Mouse (Mus musculus): ENCODE measurements around the gene Spock1. TPM values are rescaled to one million over a fixed set of nuclear protein-coding genes. Genes with fewer than 3 reads are reported as not detected.

The Spock1 gene
- polyA plus RNA-seq, 1 experiment from 2014 or later, result 0.49 TPM

DNA sequence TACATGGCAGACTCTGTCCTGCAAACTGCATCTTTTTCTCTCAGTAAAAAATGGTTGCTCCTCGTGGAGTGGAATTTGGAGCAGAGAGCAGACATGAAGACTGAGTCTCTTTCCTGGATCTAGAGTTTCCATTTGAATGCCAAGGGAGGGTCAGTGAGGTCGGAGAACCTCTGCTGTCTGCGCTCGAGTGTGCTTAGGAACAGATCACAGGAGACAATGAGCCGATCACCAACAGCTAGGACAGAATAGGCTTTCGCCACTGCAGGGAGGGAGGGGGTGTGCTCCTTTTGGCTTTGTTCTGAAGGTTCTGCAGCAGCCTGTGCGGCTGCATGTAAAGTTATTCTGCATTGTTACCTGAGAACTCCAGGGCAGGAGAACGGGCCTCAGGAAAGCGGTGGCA, 49.6 kb downstream of the Spock1 start:
- Histone ChIP-seq H3K9ac (no peak overlapping the region), H3K27me3 (no peaks in the 10 kb centered on the region), H3K4me3 (no peak overlapping the region), H3K4me1 (replicated peaks) (no peaks in the 10 kb centered on the region), H3K36me3 (no peaks in the 10 kb centered on the region), H3K27ac (no peak overlapping the region), H3K9me3 (replicated peaks) (no peaks in the 10 kb centered on the region), H3K4me2 (no peak overlapping the region)
- no peak for ATAC-seq (replicated peaks; ENCODE audit: insufficient number of reproducible peaks, insufficient read depth, low FRiP score, low read depth)
- 60% methylated on average over 9 of the region's 9 CpGs for WGBS

DNA sequence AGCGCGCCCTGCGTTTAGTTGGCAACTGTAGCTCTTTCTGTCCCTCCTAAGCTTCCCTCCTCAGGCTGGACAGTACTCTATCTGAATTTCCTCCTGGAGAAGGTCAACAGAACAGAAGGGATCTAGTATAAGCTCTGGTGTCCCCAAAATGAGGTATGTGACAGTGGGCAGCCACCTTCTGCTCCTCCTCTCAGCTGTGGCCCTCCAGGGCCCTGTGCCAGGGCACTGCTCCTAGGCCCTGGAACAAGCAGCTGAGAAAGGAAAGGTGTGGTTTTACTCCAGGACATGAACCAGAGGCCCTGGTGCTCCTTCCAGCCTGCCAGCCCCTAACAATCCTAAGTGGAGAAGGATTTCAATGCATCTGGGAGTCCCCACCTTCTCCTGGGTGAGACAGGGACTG, 51.1 kb downstream of the Spock1 start:
- Histone ChIP-seq H3K9me3 (replicated peaks) (no peaks in the 10 kb centered on the region), H3K4me2 (no peak overlapping the region), H3K4me3 (no peak overlapping the region), H3K27me3 (no peaks in the 10 kb centered on the region), H3K36me3 (no peaks in the 10 kb centered on the region), H3K9ac (no peak overlapping the region), H3K4me1 (replicated peaks) (no peaks in the 10 kb centered on the region), H3K27ac (no peak overlapping the region)
- 87% methylated on average over 3 of the region's 3 CpGs for WGBS
- no peak for ATAC-seq (replicated peaks; ENCODE audit: insufficient number of reproducible peaks, insufficient read depth, low FRiP score, low read depth)

DNA sequence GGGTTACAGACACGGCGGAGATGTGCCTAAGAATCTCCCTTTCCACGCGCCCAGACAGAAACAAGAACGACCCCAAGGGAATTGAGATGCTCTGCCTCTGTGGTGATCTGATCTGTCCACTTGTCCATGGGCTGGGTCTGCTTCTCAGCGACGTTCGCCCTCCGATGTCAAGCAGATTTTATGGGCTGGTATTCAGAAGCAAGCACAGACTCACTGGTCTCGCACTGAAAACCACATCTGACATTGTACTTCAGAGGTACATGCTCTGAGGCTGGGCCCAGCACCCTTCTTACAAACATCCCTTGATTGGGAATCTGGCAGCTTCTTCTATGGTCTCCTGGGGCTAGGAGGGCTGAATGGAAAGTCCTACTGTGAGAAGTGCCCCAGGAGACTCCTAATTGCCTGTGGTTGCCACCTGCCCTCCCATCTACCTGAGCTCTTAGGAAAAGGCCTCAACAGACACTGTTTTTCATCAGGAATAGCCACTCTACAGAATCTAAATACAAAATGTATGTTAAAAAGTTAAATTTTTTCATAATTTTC, 51.8 kb downstream of the Spock1 start:
- ATAC-seq (replicated peaks; ENCODE audit: insufficient number of reproducible peaks, insufficient read depth, low FRiP score, low read depth), result no peak
- Histone ChIP-seq H3K9ac (no peak overlapping the region), H3K27ac (no peak overlapping the region), H3K9me3 (replicated peaks) (no peaks in the 10 kb centered on the region), H3K27me3 (no peaks in the 10 kb centered on the region), H3K4me3 (no peak overlapping the region), H3K36me3 (no peaks in the 10 kb centered on the region), H3K4me2 (no peak overlapping the region), H3K4me1 (replicated peaks) (no peaks in the 10 kb centered on the region)
- WGBS, result 79% methylated on average over 10 of the region's 10 CpGs

DNA sequence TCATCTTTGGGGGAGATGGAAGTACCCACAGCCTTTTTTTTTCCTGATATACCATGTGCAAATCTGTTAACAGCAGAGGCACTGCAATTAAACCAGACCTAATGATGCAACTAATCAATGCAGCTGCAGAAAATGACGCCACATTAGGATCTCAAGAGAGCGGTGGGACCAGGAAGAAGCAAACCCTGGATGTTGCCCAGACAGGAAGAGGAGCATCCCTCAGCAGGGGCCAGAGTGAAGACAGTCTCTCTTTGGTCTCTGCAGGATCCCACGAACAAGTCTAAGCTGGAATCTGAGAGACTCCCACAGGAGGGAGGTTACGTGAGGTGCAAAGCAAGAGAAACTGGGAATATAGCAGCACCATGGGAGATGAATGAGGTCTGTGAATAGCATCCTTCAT, 52.4 kb downstream of the Spock1 start:
- Histone ChIP-seq H3K27me3 (no peaks in the 10 kb centered on the region), H3K4me1 (replicated peaks) (no peaks in the 10 kb centered on the region), H3K27ac (no peak overlapping the region), H3K4me3 (no peak overlapping the region), H3K9me3 (replicated peaks) (no peaks in the 10 kb centered on the region), H3K4me2 (no peak overlapping the region), H3K36me3 (no peaks in the 10 kb centered on the region), H3K9ac (no peak overlapping the region)
- 63% methylated on average over 4 of the region's 4 CpGs for WGBS
- no peak for ATAC-seq (replicated peaks; ENCODE audit: insufficient number of reproducible peaks, insufficient read depth, low FRiP score, low read depth)

DNA sequence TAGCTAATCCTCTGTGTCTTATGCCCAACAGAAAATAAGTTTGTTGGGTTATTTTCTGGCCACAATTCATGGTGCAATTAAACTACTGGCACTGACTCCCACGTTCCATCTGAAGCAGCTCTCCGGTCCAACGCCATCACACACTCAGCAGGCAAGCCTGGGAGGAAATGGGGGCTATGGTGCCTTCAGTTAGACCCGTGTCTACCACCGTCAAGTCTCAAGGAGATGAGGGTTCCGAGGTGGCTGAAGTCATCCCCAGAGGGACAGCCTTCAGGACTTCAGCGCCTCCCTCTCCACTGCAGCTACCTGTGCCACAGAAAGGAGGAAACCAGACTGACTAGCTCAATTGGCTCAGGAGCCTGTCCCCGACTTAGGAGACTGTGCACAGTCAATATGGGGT, 53.7 kb downstream of the Spock1 start:
- H3K4me3 ChIP-seq, result no peak overlapping the region
- H3K4me1 ChIP-seq (replicated peaks), result no peaks in the 10 kb centered on the region
- no peaks in the 10 kb centered on the region for H3K9me3 ChIP-seq (replicated peaks)
- H3K27ac ChIP-seq, result no peak overlapping the region
- no peak overlapping the region for H3K4me2 ChIP-seq
- WGBS, result 78% methylated on average over 8 of the region's 8 CpGs
- H3K36me3 ChIP-seq, result no peaks in the 10 kb centered on the region
- H3K9ac ChIP-seq, result no peak overlapping the region
- no peak for ATAC-seq (replicated peaks; ENCODE audit: insufficient number of reproducible peaks, insufficient read depth, low FRiP score, low read depth)
- no peaks in the 10 kb centered on the region for H3K27me3 ChIP-seq

DNA sequence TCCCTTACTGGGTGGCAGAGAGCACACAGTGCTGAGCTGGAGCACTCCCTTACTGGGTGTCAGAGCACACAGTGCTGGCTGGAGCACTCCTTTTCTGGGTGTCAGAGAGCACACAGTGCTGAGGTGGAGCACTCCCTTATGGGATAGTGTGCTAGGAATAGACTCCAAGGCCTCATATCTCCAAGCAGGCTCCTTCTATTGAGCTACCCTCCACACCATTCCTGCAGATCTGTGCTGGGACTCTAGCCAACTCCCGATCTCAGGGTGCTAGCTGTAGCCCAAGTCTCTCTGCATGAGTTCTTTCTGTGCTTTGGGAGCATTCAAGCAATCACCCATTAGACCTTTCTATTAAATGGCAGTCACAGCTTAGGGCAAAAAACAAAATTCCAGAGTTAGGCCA, 54.5 kb downstream of the Spock1 start:
- no peak overlapping the region for H3K4me2 ChIP-seq
- no peaks in the 10 kb centered on the region for H3K9me3 ChIP-seq (replicated peaks)
- 71% methylated on average over 1 of the region's 1 CpGs for WGBS
- H3K27me3 ChIP-seq, result no peaks in the 10 kb centered on the region
- H3K27ac ChIP-seq, result no peak overlapping the region
- H3K36me3 ChIP-seq, result no peaks in the 10 kb centered on the region
- ATAC-seq (replicated peaks; ENCODE audit: insufficient number of reproducible peaks, insufficient read depth, low FRiP score, low read depth), result no peak
- H3K9ac ChIP-seq, result no peak overlapping the region
- no peaks in the 10 kb centered on the region for H3K4me1 ChIP-seq (replicated peaks)
- no peak overlapping the region for H3K4me3 ChIP-seq

DNA sequence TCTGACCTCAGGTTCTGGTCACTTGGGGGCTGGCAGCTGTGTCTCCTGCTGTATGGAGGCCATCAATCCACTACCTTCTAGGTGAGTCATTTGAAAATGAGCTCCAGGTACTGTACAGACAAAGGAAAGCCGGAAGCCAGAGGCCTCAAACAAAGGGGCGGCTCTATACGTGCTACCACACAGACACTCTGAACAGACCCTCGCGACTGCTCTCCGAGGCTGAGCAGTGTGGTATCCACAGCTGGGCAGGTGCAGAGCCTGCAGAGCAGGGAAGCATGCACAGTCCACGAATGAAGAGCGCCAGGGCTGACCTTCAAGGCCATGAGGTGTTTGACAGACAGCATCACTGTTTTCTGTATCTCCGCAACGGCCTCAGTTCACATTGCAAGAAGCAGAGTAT, 55.0 kb downstream of the Spock1 start:
- Histone ChIP-seq H3K4me3 (no peak overlapping the region), H3K9me3 (replicated peaks) (no peaks in the 10 kb centered on the region), H3K27me3 (no peaks in the 10 kb centered on the region), H3K36me3 (no peaks in the 10 kb centered on the region), H3K27ac (no peak overlapping the region), H3K9ac (no peak overlapping the region), H3K4me2 (no peak overlapping the region), H3K4me1 (replicated peaks) (no peaks in the 10 kb centered on the region)
- 77% methylated on average over 10 of the region's 10 CpGs for WGBS
- no peak for ATAC-seq (replicated peaks; ENCODE audit: insufficient number of reproducible peaks, insufficient read depth, low FRiP score, low read depth)

DNA sequence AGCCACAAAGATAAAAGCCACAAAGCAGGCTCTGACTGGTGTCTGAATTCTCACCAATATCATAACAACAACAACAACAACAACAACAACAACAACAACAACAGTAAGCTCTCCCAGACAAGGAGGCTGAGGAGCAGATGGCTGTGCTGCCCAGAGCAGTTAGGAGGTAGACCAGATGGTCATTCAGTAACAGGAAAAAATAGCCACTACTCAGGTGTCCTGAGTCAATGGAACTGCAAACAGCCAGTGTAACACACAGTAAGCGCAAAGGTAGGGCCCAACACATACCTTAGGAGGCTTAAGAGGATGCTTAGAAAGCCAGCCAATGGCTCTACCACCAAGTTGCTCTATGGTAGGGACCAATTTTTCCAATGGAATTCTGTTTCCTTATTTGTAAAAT, 59.2 kb downstream of the Spock1 start:
- WGBS, result 85% methylated on average over 1 of the region's 1 CpGs
- Histone ChIP-seq H3K9me3 (replicated peaks) (no peaks in the 10 kb centered on the region), H3K27ac (no peak overlapping the region), H3K27me3 (no peaks in the 10 kb centered on the region), H3K9ac (no peak overlapping the region), H3K4me1 (replicated peaks) (no peaks in the 10 kb centered on the region), H3K4me3 (no peak overlapping the region), H3K36me3 (no peaks in the 10 kb centered on the region), H3K4me2 (no peak overlapping the region)
- no peak for ATAC-seq (replicated peaks; ENCODE audit: insufficient number of reproducible peaks, insufficient read depth, low FRiP score, low read depth)

DNA sequence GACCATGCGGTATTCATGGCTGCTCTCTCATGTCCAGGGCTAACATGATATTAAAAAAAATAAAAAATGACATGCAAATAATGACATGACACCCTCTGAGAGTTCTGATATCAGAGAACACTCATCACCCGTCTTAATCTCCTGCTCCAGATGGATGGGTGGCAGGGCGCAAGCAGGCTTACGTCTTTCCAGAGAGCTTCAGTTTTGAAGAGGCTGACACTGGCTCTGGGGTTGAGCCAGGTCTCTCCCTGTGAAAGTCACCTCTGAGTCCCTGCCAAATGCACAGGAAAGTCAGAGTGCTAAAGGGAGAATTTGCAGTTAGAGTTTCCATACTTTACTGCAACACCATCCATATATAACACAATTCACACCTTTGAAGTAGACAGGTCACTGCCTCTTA, 61.0 kb downstream of the Spock1 start:
- H3K9ac ChIP-seq, result no peak overlapping the region
- no peak overlapping the region for H3K27ac ChIP-seq
- H3K4me3 ChIP-seq, result no peak overlapping the region
- 57% methylated on average over 4 of the region's 4 CpGs for WGBS
- no peak for ATAC-seq (replicated peaks; ENCODE audit: insufficient number of reproducible peaks, insufficient read depth, low FRiP score, low read depth)
- H3K4me2 ChIP-seq, result no peak overlapping the region
- H3K9me3 ChIP-seq (replicated peaks), result no peaks in the 10 kb centered on the region
- H3K36me3 ChIP-seq, result no peaks in the 10 kb centered on the region
- no peaks in the 10 kb centered on the region for H3K27me3 ChIP-seq
- no peaks in the 10 kb centered on the region for H3K4me1 ChIP-seq (replicated peaks)

DNA sequence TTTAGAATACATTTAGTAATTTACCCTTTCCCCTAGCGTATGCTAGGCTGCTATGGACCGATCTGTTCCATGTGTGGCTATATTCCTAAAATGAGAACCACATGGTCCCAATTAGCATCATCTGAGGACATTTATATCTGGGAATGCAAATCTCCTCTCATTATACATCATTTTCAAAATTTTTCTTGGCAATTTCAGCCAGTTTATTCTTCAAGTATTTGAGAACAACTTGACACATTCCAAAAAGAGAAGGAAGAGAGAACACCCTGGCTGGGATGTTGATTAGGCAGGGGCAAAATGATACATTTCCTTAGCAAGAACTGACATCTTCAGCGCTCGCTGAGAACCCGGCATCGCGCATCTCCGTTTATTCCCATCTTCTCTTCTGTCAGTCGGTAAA, 61.7 kb downstream of the Spock1 start:
- no peaks in the 10 kb centered on the region for H3K9me3 ChIP-seq (replicated peaks)
- H3K4me1 ChIP-seq (replicated peaks), result no peaks in the 10 kb centered on the region
- H3K9ac ChIP-seq, result no peak overlapping the region
- no peak overlapping the region for H3K27ac ChIP-seq
- H3K27me3 ChIP-seq, result no peaks in the 10 kb centered on the region
- H3K36me3 ChIP-seq, result no peaks in the 10 kb centered on the region
- WGBS, result 88% methylated on average over 9 of the region's 9 CpGs
- no peak overlapping the region for H3K4me2 ChIP-seq
- ATAC-seq (replicated peaks; ENCODE audit: insufficient number of reproducible peaks, insufficient read depth, low FRiP score, low read depth), result no peak
- H3K4me3 ChIP-seq, result no peak overlapping the region

DNA sequence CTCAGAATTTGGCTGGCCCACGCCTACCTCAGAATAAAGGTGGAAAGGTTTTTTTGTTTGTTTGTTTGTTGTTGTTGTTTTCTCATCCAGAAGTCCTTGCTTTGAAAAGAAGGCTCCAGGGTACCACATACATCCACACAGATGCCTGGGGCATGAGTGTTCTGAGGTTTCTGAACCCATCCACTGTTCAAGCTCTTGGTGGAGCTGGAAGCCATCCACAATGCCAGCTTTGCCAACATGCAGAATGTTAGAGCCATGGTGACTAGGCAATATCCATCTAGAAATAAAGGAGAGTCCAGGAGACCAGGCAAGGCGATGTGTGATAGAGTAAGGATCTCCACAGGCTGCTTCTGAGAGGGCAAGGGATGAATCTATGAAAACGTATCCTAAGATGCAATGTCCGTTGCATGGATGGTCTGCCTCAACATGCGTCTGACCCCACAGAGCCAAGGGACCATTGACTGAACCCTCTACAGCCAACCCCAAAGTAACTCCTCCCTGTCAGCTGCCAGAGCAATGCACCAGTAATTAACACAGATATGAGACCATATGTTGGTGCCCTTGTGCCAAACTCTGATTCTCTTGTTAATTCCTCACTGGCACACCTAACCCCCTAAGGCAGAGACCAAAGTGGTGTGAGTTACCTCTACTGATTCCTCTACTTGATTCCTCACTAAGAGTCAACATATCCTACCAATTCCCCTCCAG, 66.8 kb downstream of the Spock1 start:
- Histone ChIP-seq H3K4me2 (no peak overlapping the region), H3K4me3 (no peak overlapping the region), H3K4me1 (replicated peaks) (no peaks in the 10 kb centered on the region), H3K9me3 (replicated peaks) (no peaks in the 10 kb centered on the region), H3K36me3 (no peaks in the 10 kb centered on the region), H3K27me3 (no peaks in the 10 kb centered on the region), H3K9ac (no peak overlapping the region), H3K27ac (no peak overlapping the region)
- no peak for ATAC-seq (replicated peaks; ENCODE audit: insufficient number of reproducible peaks, insufficient read depth, low FRiP score, low read depth)
- 84% methylated on average over 5 of the region's 5 CpGs for whole genome bisulfite sequencing

DNA sequence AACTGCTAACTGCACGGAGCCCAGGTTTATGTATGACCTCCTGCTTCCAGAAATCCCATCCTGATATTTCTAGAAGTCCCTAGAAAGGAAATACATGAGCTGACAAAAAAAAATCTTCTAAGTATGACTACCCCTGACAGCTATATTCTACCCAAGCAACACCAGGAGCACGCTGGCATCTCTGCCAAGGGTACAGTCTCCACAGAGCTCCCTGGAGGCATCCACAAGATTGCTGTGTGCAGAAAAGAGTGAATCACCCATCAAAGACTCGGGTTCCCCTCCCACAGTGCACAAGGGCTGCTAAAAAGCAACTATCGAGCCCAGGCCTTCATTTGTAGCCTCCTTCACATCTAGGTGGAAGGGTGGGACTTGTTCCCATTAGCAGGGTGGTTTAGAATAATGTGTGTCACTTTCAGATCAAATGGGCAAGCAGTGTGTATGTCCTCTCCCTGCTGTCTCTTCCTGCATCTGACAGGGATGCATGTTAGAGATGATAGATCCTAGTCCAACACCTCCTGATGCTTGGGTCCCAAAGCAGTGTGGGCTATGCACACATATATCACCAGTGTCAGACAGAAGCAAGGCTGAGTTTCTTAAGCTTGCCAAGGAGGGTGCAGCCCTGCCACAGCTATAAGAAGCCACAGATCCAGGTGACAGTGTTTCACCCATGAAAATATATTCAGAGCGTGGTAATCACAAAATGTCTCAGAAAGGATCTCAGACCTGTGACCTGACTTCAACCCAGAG, 70.3 kb downstream of the Spock1 start:
- H3K4me2 ChIP-seq, result no peak overlapping the region
- H3K4me1 ChIP-seq (replicated peaks), result no peaks in the 10 kb centered on the region
- H3K9ac ChIP-seq, result no peak overlapping the region
- H3K27me3 ChIP-seq, result no peaks in the 10 kb centered on the region
- WGBS, result 71% methylated on average over 5 of the region's 5 CpGs
- H3K27ac ChIP-seq, result no peak overlapping the region
- H3K9me3 ChIP-seq (replicated peaks), result 0 out of 2 replicates have a peak, but pooled peaks cover 3% of the 10 kb centered on the region
- H3K4me3 ChIP-seq, result no peak overlapping the region
- H3K36me3 ChIP-seq, result no peaks in the 10 kb centered on the region
- ATAC-seq (replicated peaks; ENCODE audit: insufficient number of reproducible peaks, insufficient read depth, low FRiP score, low read depth), result no peak

Measured in heart, embryonic 15.5 days (tissue).